ENCODE assay signal across 28 mouse cellular contexts in genomic region chr6:90686812-90687211, GRCm38 (mm10).
"Had no signal": no experiment of that assay in that cellular context is flagged by ENCODE, and none has a peak within 500 bp of the region (broad histone marks: within the 10 kb centered on the region; RNA-seq: fewer than 3 reads in every experiment).

No protein-coding gene starts in this region.

- H3K4me3 ChIP-seq: limb, embryonic 10.5 days; limb, embryonic 12.5 days; limb, embryonic 13.5 days; limb, embryonic 15.5 days; liver, embryonic 12.5 days; liver, embryonic 13.5 days; liver, embryonic 15.5 days; lung, embryonic 15.5 days; megakaryocyte, embryonic 14.5 days; midbrain, embryonic 10.5 days; midbrain, embryonic 12.5 days; midbrain, embryonic 13.5 days; midbrain, embryonic 15.5 days; myocyte; neural tube, embryonic 12.5 days had no signal

- DNase-seq: left cerebral cortex, postnatal 4 days; liver; liver, embryonic 13.5 days; liver, postnatal 0 days; lung, adult 18-20 months; lung, adult 2 months; lung, embryonic 14.5 days; lung, postnatal 10 days; lung, postnatal 14 days; lung, postnatal 36 days; lung, postnatal 4 days; midbrain, embryonic 14.5 days had no signal

- H3K27ac ChIP-seq: limb, embryonic 10.5 days; limb, embryonic 12.5 days; limb, embryonic 13.5 days; limb, embryonic 15.5 days; liver, embryonic 12.5 days; liver, embryonic 13.5 days; liver, embryonic 14.5 days; liver, embryonic 15.5 days; lung, embryonic 15.5 days; macrophage; midbrain, embryonic 10.5 days; midbrain, embryonic 12.5 days; midbrain, embryonic 13.5 days; midbrain, embryonic 15.5 days; neural tube, embryonic 12.5 days had no signal
